8 mouse cellular contexts compared by ENCODE assay signal in genomic region chr15:80173781-80174597, GRCm38 (mm10). TPM values are rescaled to one million over a fixed set of nuclear protein-coding genes. Genes with fewer than 3 reads are reported as not detected.
DNase-seq lines count a peak whose midpoint lies in the region; ATAC-seq and TF ChIP-seq lines count a peak whose summit lies in the region.

No protein-coding gene starts in this region.

- H3K36me3 ChIP-seq in kidney, embryonic 15.5 days: no peaks in the 10 kb centered on the region
- no peaks in the 10 kb centered on the region for H3K36me3 ChIP-seq in embryonic facial prominence, embryonic 11.5 days (replicated peaks; ENCODE audit: control insufficient read depth, insufficient read depth, low read depth, low read length)
- H3K36me3 ChIP-seq in intestine, postnatal 0 days (ENCODE audit: control insufficient read depth, insufficient read depth): no peaks in the 10 kb centered on the region
- H3K36me3 ChIP-seq in midbrain, embryonic 10.5 days: no peaks in the 10 kb centered on the region
- no peaks in the 10 kb centered on the region for H3K36me3 ChIP-seq in stomach, postnatal 0 days (ENCODE audit: control insufficient read depth, insufficient read depth, low read length)

- no peaks in the 10 kb centered on the region for H3K9me3 ChIP-seq in kidney, embryonic 15.5 days (replicated peaks)
- no peaks in the 10 kb centered on the region for H3K9me3 ChIP-seq in embryonic facial prominence, embryonic 11.5 days (replicated peaks; ENCODE audit: control insufficient read depth, low read length)
- H3K9me3 ChIP-seq in intestine, postnatal 0 days (ENCODE audit: control insufficient read depth): no peaks in the 10 kb centered on the region
- no peaks in the 10 kb centered on the region for H3K9me3 ChIP-seq in midbrain, embryonic 10.5 days (replicated peaks)
- no peaks in the 10 kb centered on the region for H3K9me3 ChIP-seq in stomach, postnatal 0 days (ENCODE audit: control insufficient read depth, low read length)

- TF ChIP-seq CTCF in intestine, postnatal 0 days (IDR thresholded peaks at IDR 0.05; ENCODE audit: low read depth): no peak
- no peak for TF ChIP-seq CTCF in stomach, postnatal 0 days (IDR thresholded peaks at IDR 0.05; ENCODE audit: low read depth)

- WGBS in kidney, embryonic 15.5 days: 1% methylated on average over 40 of the region's 60 CpGs
- WGBS in embryonic facial prominence, embryonic 11.5 days: under 1% methylated on average over 43 of the region's 60 CpGs
- 5% methylated on average over 42 of the region's 60 CpGs for WGBS in intestine, postnatal 0 days
- WGBS in midbrain, embryonic 10.5 days: under 1% methylated on average over 52 of the region's 60 CpGs
- 3% methylated on average over 28 of the region's 60 CpGs for WGBS in stomach, postnatal 0 days

- no peak for TF ChIP-seq EP300 in stomach, postnatal 0 days (optimal IDR thresholded peaks at IDR 0.05)

- H3K27me3 ChIP-seq in kidney, embryonic 15.5 days: peaks cover 14% of the 10 kb centered on the region
- H3K27me3 ChIP-seq in embryonic facial prominence, embryonic 11.5 days (ENCODE audit: control insufficient read depth, insufficient read depth, low read length): no peaks in the 10 kb centered on the region
- no peaks in the 10 kb centered on the region for H3K27me3 ChIP-seq in intestine, postnatal 0 days (replicated peaks; ENCODE audit: control insufficient read depth, insufficient read depth, low read length)
- H3K27me3 ChIP-seq in midbrain, embryonic 10.5 days (ENCODE audit: low read depth, poor library complexity, severe bottlenecking): peaks cover 31% of the 10 kb centered on the region
- H3K27me3 ChIP-seq in stomach, postnatal 0 days (ENCODE audit: control insufficient read depth, insufficient read depth, low read length): no peaks in the 10 kb centered on the region

- H3K4me2 ChIP-seq in kidney, embryonic 15.5 days: peak overlapping the region; percentile 97
- peak overlapping the region; percentile 81 for H3K4me2 ChIP-seq in embryonic facial prominence, embryonic 11.5 days (ENCODE audit: low read depth, low read length)
- peak overlapping the region; percentile 93 for H3K4me2 ChIP-seq in intestine, postnatal 0 days (replicated peaks; ENCODE audit: low read depth)
- H3K4me2 ChIP-seq in stomach, postnatal 0 days (replicated peaks; ENCODE audit: low read depth): peak overlapping the region; percentile 96

- H3K4me3 ChIP-seq in kidney, embryonic 15.5 days (replicated peaks): peak overlapping the region; percentile 83
- peak overlapping the region; percentile 97 for H3K4me3 ChIP-seq in embryonic facial prominence, embryonic 11.5 days (ENCODE audit: low read depth, low read length)
- H3K4me3 ChIP-seq in intestine, postnatal 0 days (ENCODE audit: low read depth, low read length): peak overlapping the region; percentile 72
- H3K4me3 ChIP-seq in midbrain, embryonic 10.5 days: peak overlapping the region; percentile 97
- H3K4me3 ChIP-seq in stomach, postnatal 0 days (ENCODE audit: low read depth, low read length): peak overlapping the region; percentile 80

- peak; percentile 41 for ATAC-seq in kidney, embryonic 15.5 days (replicated peaks; ENCODE audit: low FRiP score)
- peak; percentile 41; the same call in 1 of the 2 replicates for ATAC-seq in embryonic facial prominence, embryonic 11.5 days (replicated peaks; ENCODE audit: insufficient number of reproducible peaks, low FRiP score, low TSS enrichment, low read depth)
- no peak for ATAC-seq in intestine, postnatal 0 days
- ATAC-seq in stomach, postnatal 0 days (ENCODE audit: low FRiP score, low TSS enrichment): no peak; the same call in 1 of the 2 replicates

- H3K9ac ChIP-seq in kidney, embryonic 15.5 days: peak overlapping the region; percentile 86
- peak overlapping the region; percentile 97 for H3K9ac ChIP-seq in embryonic facial prominence, embryonic 11.5 days (replicated peaks; ENCODE audit: low read length)
- H3K9ac ChIP-seq in intestine, postnatal 0 days (ENCODE audit: low read depth, low read length): peak overlapping the region; percentile 74
- H3K9ac ChIP-seq in stomach, postnatal 0 days (ENCODE audit: low read length): peak overlapping the region; percentile 83

- no peak for DNase-seq in kidney, adult 9 months
- DNase-seq in R1 (ENCODE audit: low read depth, low spot score): peak; percentile 40
- DNase-seq in embryonic facial prominence, embryonic 11.5 days (ENCODE audit: low spot score): peak; percentile 60
- DNase-seq in midbrain, embryonic 10.5 days (ENCODE audit: low spot score): peak; percentile 62
- peak; percentile 48 for DNase-seq in stomach, postnatal 0 days (ENCODE audit: low spot score)
- no peak for DNase-seq in spleen, postnatal 4 days (ENCODE audit: low spot score in 2 of 2)

- H3K4me1 ChIP-seq in kidney, embryonic 15.5 days: peaks cover 49% of the 10 kb centered on the region
- peaks cover 8% of the 10 kb centered on the region for H3K4me1 ChIP-seq in embryonic facial prominence, embryonic 11.5 days (ENCODE audit: control insufficient read depth, insufficient read depth, low read length)
- H3K4me1 ChIP-seq in intestine, postnatal 0 days (replicated peaks; ENCODE audit: control insufficient read depth, insufficient read depth, low read length): no peaks in the 10 kb centered on the region; the same call in 1 of the 2 replicates
- H3K4me1 ChIP-seq in midbrain, embryonic 10.5 days: peaks cover 54% of the 10 kb centered on the region
- H3K4me1 ChIP-seq in stomach, postnatal 0 days (replicated peaks; ENCODE audit: control insufficient read depth, insufficient read depth): 0 out of 2 replicates have a peak, but pooled peaks cover 4% of the 10 kb centered on the region

- peak overlapping the region; percentile 81 for H3K27ac ChIP-seq in kidney, embryonic 15.5 days
- H3K27ac ChIP-seq in embryonic facial prominence, embryonic 11.5 days (replicated peaks; ENCODE audit: low read depth, low read length): peak overlapping the region; percentile 86
- peak overlapping the region; percentile 62 for H3K27ac ChIP-seq in intestine, postnatal 0 days (ENCODE audit: low read depth, low read length)
- peak overlapping the region; percentile 98 for H3K27ac ChIP-seq in midbrain, embryonic 10.5 days (replicated peaks)
- peak overlapping the region; percentile 86 for H3K27ac ChIP-seq in stomach, postnatal 0 days (replicated peaks)

RNA-seq across cellular contexts. Expression of gene Mgat3, which starts 0.5 kb away (rescaled TPM):
- polyA plus RNA-seq in kidney, embryonic 15.5 days (2015; fragmentation: Nextera tagmentation; extraction: Ambion mirVana): 6.4 and 7.3 TPM in 2 replicates
- 9.9 and 10.5 TPM in 2 replicates for polyA plus RNA-seq in embryonic facial prominence, embryonic 11.5 days (2014; fragmentation: Nextera tagmentation; extraction: Ambion mirVana)
- polyA plus RNA-seq in intestine, postnatal 0 days (2015; fragmentation: Nextera tagmentation; extraction: Ambion mirVana): 12.2 and 13.1 TPM in 2 replicates
- 5.9 and 7.8 TPM in 2 replicates for polyA plus RNA-seq in midbrain, embryonic 10.5 days (2016; fragmentation: Nextera tagmentation; extraction: Ambion mirVana)
- polyA plus RNA-seq in stomach, postnatal 0 days (2015; fragmentation: Nextera tagmentation; extraction: Ambion mirVana): 5.8 and 5.9 TPM in 2 replicates

RNA-seq across cellular contexts. Expression of gene Tab1, which starts 41.1 kb away (rescaled TPM):
- 34.6 and 39.1 TPM in 2 replicates for polyA plus RNA-seq in kidney, embryonic 15.5 days (2015; fragmentation: Nextera tagmentation; extraction: Ambion mirVana)
- polyA plus RNA-seq in embryonic facial prominence, embryonic 11.5 days (2014; fragmentation: Nextera tagmentation; extraction: Ambion mirVana): 26.8 and 26.9 TPM in 2 replicates
- 12.6 and 13.6 TPM in 2 replicates for polyA plus RNA-seq in intestine, postnatal 0 days (2015; fragmentation: Nextera tagmentation; extraction: Ambion mirVana)
- 40.0 and 48.9 TPM in 2 replicates for polyA plus RNA-seq in midbrain, embryonic 10.5 days (2016; fragmentation: Nextera tagmentation; extraction: Ambion mirVana)
- 16.3 and 16.5 TPM in 2 replicates for polyA plus RNA-seq in stomach, postnatal 0 days (2015; fragmentation: Nextera tagmentation; extraction: Ambion mirVana)

RNA-seq across cellular contexts. Expression of gene Mief1, which starts 59.8 kb away (rescaled TPM):
- 35.3 and 37.6 TPM in 2 replicates for polyA plus RNA-seq in kidney, embryonic 15.5 days (2015; fragmentation: Nextera tagmentation; extraction: Ambion mirVana)
- polyA plus RNA-seq in embryonic facial prominence, embryonic 11.5 days (2014; fragmentation: Nextera tagmentation; extraction: Ambion mirVana): 35.7 and 36.7 TPM in 2 replicates
- 12.0 and 14.2 TPM in 2 replicates for polyA plus RNA-seq in intestine, postnatal 0 days (2015; fragmentation: Nextera tagmentation; extraction: Ambion mirVana)
- 39.7 and 45.1 TPM in 2 replicates for polyA plus RNA-seq in midbrain, embryonic 10.5 days (2016; fragmentation: Nextera tagmentation; extraction: Ambion mirVana)
- polyA plus RNA-seq in stomach, postnatal 0 days (2015; fragmentation: Nextera tagmentation; extraction: Ambion mirVana): 12.6 TPM in 2 replicates

Comparison
In these comparisons a context has a peak if more than half of its experiments do, and no peak if none do; other contexts are left out.
1. ATAC-seq: peak in kidney, embryonic 15.5 days (single experiment) and embryonic facial prominence, embryonic 11.5 days (single experiment); none in intestine, postnatal 0 days (single experiment) and stomach, postnatal 0 days (single experiment).
2. DNase-seq: peak in R1 (single experiment), embryonic facial prominence, embryonic 11.5 days (single experiment), midbrain, embryonic 10.5 days (single experiment) and stomach, postnatal 0 days (single experiment); none in kidney, adult 9 months (single experiment) and spleen, postnatal 4 days (0 of 2).
3. Peak in every context shown above with its lines, with median percentiles within 50 percentile points of each other: H3K27ac ChIP-seq, H3K4me2 ChIP-seq, H3K4me3 ChIP-seq and H3K9ac ChIP-seq.